Mouse (Mus musculus) megakaryocyte, embryonic 14.5 days (primary cell): Measurements from ENCODE around the gene Cxcl12. TPM values are rescaled to one million over a fixed set of nuclear protein-coding genes. Genes with fewer than 3 reads are reported as not detected.

Experiments used
- H3K27me3 ChIP-seq: replicated peaks from 2 replicates; pipeline ENCODE3; 2012; ENCODE audit warnings: inconsistent platforms
- H3K36me3 ChIP-seq: replicated peaks from 2 replicates; pipeline ENCODE3; 2012; ENCODE audit warnings: low read length, inconsistent platforms, mixed read lengths
- H3K4me1 ChIP-seq: 2 replicates; pipeline ENCODE4 v1.6.1; 2012; ENCODE audit warnings: inconsistent platforms
- H3K4me3 ChIP-seq: replicated peaks from 2 replicates; pipeline ENCODE3; 2012; ENCODE audit warnings: moderate library complexity, mild to moderate bottlenecking, inconsistent platforms
- H3K9me3 ChIP-seq: 2 replicates; pipeline ENCODE4 v1.6.1; 2012; ENCODE audit warnings: inconsistent platforms
- FLI1 ChIP-seq: IDR thresholded peaks from 2 replicates; pipeline ENCODE4 v1.6.1; 2012; ENCODE audit warnings: low read length, inconsistent platforms, mixed read lengths
- GATA1 ChIP-seq: IDR thresholded peaks from 3 replicates; pipeline ENCODE4 v1.6.1; 2012; ENCODE audit warnings: mixed read lengths, low read length, inconsistent platforms, borderline replicate concordance
- polyA plus RNA-seq: library from polyadenylated mRNA; stranded (reverse); fragments of >175 nt; gene quantifications from 2 replicates; pipeline ENCODE4 v1.2.3, GENCODE M21; 2012; ENCODE audit warnings: low replicate concordance; ENCODE audit not compliant: insufficient read depth

Cxcl12 gene
- not detected in 2 replicates for polyA plus RNA-seq

DNA sequence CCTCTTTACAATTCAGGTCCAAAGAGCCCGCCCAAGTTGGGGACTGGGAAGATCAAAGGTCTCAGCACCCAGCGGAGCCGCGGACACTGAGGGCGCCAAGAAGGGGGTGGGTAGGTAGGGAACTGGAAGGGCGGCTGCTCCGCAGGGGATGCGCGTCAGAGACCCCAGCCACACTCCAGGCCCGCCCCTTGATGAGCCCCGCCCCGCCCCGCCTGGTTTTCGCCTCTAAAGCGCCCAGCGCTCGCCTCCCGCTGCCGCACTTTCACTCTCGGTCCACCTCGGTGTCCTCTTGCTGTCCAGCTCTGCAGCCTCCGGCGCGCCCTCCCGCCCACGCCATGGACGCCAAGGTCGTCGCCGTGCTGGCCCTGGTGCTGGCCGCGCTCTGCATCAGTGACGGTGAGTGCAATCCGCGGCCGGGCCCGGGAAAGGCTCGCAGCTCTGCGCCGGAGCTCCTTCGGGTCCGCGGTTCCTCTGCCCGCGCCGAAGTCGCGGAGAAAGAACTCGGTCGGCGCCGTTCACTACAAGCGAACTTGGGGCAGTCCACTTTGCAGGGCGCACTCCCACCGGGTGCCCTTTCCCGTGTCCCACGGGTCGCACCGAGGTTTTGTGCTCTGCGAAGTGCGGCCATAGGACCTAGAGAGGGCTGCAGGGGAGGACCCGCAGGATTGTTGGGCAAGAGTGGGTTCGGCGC lies at the start of gene Cxcl12:
TSS of gene Cxcl12 (plus strand) at position 215 of the 691 bp plus-strand sequence.
- no peak for TF ChIP-seq GATA1
- TF ChIP-seq FLI1: no peak
- Histone ChIP-seq H3K36me3 (no peaks in the 10 kb centered on the region), H3K4me3 (peak within 1 kb of the TSS; percentile 92), H3K9me3 (no peaks in the 10 kb centered on the region), H3K4me1 (peaks cover 20% of the 10 kb centered on the region), H3K27me3 (peaks cover 75% of the 10 kb centered on the region)

DNA sequence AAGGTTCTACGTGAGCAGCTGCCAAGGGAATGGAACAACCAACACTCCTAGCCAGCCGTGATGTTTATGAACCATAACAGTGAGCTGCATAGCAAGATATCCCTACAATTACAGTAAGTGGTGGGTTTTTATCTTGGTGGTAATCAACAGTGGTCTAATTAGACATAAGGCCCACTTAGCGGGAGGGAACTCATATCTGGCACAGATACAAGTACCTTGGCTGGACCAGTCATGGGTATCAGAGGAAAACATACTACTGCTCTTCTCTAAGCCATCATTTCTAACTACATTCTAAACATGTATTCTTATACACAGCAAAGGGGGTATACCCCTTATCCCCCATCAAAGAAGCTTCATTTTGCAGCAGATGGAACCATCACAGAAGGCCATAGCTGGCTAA lies 46.3 kb upstream of the Cxcl12 start:
- H3K4me3 ChIP-seq: no peak overlapping the region
- H3K9me3 ChIP-seq: no peaks in the 10 kb centered on the region
- no peaks in the 10 kb centered on the region for H3K4me1 ChIP-seq
- no peaks in the 10 kb centered on the region for H3K27me3 ChIP-seq
- TF ChIP-seq FLI1 (no peak), GATA1 (no peak)
- no peaks in the 10 kb centered on the region for H3K36me3 ChIP-seq

DNA sequence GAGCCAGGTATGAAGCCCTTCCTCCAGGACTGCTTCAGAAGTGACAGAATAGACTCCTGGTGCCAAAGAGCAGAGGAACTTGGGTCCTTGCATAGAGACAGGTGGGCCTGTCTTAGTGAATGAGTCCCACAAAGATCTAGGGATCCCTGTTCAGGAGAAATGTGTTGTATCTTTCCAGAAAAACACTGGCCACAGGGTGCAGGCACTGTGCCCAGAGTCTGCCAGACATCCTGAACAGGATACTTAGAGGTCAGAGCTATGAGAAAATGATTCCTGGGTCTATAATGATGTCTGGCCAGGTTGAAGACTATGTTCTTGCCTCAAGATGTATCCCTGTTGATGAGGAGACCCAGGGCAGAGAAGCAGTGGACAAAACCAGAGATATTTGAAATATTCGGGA lies 42.0 kb upstream of the Cxcl12 start:
- TF ChIP-seq FLI1: no peak
- TF ChIP-seq GATA1: no peak
- no peaks in the 10 kb centered on the region for H3K36me3 ChIP-seq
- H3K27me3 ChIP-seq: no peaks in the 10 kb centered on the region
- no peak overlapping the region for H3K4me3 ChIP-seq
- H3K4me1 ChIP-seq: no peaks in the 10 kb centered on the region
- no peaks in the 10 kb centered on the region for H3K9me3 ChIP-seq

DNA sequence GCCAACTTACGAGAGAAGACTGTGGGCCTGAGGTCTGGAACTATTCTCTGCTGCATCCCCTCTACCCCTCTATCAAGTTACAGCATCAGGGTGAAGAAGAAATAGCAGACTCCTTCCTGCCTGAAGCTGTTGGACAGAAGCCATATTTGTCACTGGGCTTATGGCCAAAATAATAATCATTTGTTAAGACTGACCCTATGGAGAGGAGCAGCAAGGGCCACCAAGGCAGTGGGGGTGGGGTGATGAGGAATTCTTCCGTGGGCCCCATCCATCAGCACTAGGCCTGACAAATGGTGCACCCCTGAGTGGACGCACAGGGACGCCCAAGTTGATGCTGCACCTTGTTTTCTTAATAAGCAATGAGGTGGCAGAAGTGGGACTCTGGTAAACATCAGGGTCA lies 38.9 kb upstream of the Cxcl12 start:
- Histone ChIP-seq H3K36me3 (no peaks in the 10 kb centered on the region), H3K27me3 (no peaks in the 10 kb centered on the region), H3K4me3 (no peak overlapping the region), H3K9me3 (no peaks in the 10 kb centered on the region), H3K4me1 (no peaks in the 10 kb centered on the region)
- TF ChIP-seq FLI1 (no peak), GATA1 (no peak)

DNA sequence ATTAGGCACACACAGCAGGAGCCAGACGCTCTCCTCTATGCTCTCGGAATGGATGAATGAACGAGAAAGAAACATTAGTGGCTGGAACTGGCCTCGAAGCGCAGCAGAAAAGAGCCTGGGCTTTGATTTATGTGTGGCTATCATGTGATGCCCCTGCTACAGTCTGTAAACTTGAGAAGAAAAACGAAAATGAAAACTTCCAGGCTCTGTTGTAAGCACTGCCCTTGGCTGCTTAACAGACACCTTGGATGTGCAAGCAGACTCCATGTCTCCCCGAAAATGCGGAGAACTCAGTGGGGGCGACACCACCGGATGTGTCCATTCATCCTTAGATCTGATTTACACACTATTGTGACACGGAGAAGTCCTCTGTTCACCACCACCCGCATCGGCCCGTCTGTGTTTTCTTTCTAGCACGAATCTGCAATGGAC lies 37.6 kb upstream of the Cxcl12 start:
- H3K27me3 ChIP-seq: no peaks in the 10 kb centered on the region
- no peak for TF ChIP-seq GATA1
- TF ChIP-seq FLI1: no peak
- H3K9me3 ChIP-seq: peaks cover 8% of the 10 kb centered on the region

DNA sequence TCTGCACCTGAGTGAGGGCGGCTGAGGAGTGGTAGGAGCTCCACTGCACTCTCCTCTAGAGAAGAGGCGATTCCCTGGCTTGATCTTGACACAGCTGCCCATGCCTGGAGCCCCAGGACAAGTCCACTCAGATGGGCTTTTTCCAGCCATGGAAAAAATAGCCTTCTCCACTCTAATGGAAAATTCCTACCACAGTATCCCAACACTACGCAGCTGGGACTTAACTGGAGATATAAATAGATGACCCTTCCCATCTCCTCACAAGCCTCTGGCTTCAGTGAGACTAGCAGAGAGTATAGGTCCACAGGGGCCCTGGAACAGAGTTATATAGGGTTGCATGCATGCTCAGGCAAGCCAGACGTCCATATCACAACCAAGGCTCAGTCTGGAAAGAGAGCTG lies 33.8 kb upstream of the Cxcl12 start:
- H3K4me3 ChIP-seq: no peak overlapping the region
- no peaks in the 10 kb centered on the region for H3K27me3 ChIP-seq
- H3K4me1 ChIP-seq: no peaks in the 10 kb centered on the region
- no peaks in the 10 kb centered on the region for H3K36me3 ChIP-seq
- TF ChIP-seq FLI1 (no peak), GATA1 (no peak)
- H3K9me3 ChIP-seq: peaks cover 28% of the 10 kb centered on the region

More for the DNA sequence above, 37.6 kb upstream of the Cxcl12 start:
- no peaks in the 10 kb centered on the region for H3K36me3 ChIP-seq
- H3K4me3 ChIP-seq: no peak overlapping the region
- no peaks in the 10 kb centered on the region for H3K4me1 ChIP-seq

DNA sequence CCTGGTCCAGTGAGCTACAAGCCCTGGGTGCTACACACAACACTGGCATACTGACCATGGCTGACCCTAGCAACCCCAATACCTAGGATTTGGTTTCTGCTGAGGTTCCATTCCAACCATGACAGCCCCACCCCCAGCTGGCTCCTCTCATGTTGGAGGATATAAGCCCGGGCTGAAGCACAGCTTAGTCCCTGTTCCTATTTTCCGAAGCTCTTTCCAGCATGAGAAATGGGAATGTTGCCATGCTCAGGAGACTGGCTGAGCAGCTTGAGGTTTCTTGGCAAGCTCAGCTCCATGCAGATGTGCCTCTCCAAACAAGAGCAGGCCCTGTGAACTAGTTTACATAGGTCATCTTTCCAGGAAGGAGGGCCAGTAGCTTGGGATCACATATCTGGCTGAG lies 30.6 kb upstream of the Cxcl12 start:
- TF ChIP-seq FLI1 (no peak), GATA1 (no peak)
- H3K4me1 ChIP-seq: no peaks in the 10 kb centered on the region
- no peaks in the 10 kb centered on the region for H3K27me3 ChIP-seq
- H3K36me3 ChIP-seq: no peaks in the 10 kb centered on the region
- no peak overlapping the region for H3K4me3 ChIP-seq
- H3K9me3 ChIP-seq: peaks cover 34% of the 10 kb centered on the region

DNA sequence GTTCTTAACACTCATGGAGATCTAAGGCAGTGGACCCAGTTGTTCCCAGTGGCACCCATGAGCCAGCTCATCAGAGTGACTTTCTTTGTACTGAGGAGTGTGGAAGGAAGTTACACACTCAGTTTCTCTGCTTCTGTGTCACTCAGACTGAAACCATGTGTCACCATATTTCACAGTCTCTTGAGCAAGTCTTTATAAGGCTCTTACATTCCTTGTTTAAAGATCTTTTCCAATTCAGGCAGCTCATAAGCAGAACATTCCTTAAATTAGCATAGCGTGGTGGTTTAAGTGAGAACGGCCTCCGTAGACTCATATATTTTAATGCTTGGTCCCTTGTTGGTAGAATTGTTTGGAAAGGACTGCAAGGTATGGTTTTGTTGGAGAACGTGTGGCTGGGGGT lies 27.4 kb upstream of the Cxcl12 start:
- TF ChIP-seq FLI1 (no peak), GATA1 (no peak)
- no peaks in the 10 kb centered on the region for H3K27me3 ChIP-seq

DNA sequence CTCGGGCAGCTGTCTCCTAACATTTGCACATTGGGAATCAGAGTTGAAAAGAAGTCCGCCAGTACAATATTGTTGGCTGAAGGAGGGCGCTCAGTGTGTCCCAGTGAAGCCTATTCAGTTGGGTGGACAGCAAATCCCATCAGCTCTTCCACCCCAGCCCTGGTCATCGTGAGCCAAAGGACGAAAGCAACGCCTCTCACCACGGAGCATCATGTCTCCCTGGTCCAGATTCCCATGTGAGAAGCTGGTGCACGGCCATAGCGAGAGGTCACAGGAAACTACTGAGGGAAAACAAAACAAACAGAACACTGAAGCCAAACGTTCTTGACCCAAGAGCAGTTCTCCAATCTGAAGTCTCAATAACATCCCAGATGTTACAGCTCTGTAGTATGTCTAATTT lies 21.4 kb upstream of the Cxcl12 start:
- TF ChIP-seq GATA1: no peak
- no peak for TF ChIP-seq FLI1
- Histone ChIP-seq H3K9me3 (no peaks in the 10 kb centered on the region), H3K36me3 (no peaks in the 10 kb centered on the region), H3K27me3 (no peaks in the 10 kb centered on the region), H3K4me3 (no peak overlapping the region), H3K4me1 (no peaks in the 10 kb centered on the region)

More for the DNA sequence above, 27.4 kb upstream of the Cxcl12 start:
- no peak overlapping the region for H3K4me3 ChIP-seq
- H3K4me1 ChIP-seq: no peaks in the 10 kb centered on the region
- no peaks in the 10 kb centered on the region for H3K36me3 ChIP-seq
- H3K9me3 ChIP-seq: peaks cover 24% of the 10 kb centered on the region

DNA sequence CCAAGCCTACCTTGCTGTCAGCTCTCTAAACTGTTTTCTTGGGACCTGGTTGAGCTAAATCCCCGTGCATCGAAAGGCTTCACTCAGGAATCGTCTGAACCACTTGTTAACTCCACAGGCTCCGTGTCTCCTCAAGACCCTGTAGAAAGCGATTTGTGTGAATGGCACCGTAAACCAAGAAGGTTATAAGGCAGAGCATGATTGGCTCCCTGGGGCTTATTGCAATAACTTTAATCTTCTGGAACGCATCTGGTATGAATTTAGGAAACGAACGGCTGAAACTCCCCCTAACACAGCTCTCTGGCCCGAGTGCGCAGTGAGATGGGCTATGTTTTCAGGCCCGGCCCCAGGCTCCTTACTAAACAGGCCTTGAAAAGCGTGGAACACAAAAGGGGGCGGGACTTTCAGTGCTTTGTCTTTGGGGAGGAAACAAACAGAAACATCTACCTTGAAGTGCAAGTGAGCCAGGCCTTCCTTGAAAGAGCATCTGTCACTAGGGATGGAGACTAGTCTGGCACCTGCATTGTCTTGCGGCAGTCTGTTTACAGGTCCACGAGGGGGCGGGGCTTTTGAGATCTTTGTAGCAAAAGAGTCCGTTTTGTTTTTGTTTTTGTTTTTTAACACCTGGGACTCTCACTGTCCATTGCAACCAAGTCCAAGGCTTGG lies 16.7 kb upstream of the Cxcl12 start:
- Histone ChIP-seq H3K9me3 (no peaks in the 10 kb centered on the region), H3K4me1 (no peaks in the 10 kb centered on the region), H3K4me3 (no peak overlapping the region), H3K27me3 (no peaks in the 10 kb centered on the region), H3K36me3 (no peaks in the 10 kb centered on the region)
- TF ChIP-seq FLI1 (no peak), GATA1 (no peak)
